Mouse (Mus musculus): ENCODE results near the gene Atad1.
A peak's percentile ranks its signal among the peaks of the same experiment; 100 is the strongest.

GRCm38 (mm10) chr19:32755792-32756635, 16.4 kb upstream of the Atad1 start:
- TF ChIP-seq CTCF (IDR thresholded peaks at IDR 0.05; ENCODE audit: insufficient read depth, low read depth, low read length) (no peak), POLR2A (IDR thresholded peaks at IDR 0.05; ENCODE audit: insufficient read depth, low read depth, low read length) (peak; percentile 88; the same call in 1 of the 2 replicates)
